Mouse (Mus musculus) G1E (cell line): ENCODE results near the gene Sgms1. TPM values are rescaled to one million over a fixed set of nuclear protein-coding genes. Genes with fewer than 3 reads are reported as not detected.

Source experiments
- ATAC-seq: 2 replicates; pipeline ENCODE4 v1.8.0; 2016; ENCODE audit warnings: mild to moderate bottlenecking; ENCODE audit not compliant: insufficient number of reproducible peaks, poor library complexity, low FRiP score, severe bottlenecking; ENCODE audit errors: extremely low read depth
- DNase-seq: peaks from one replicate; pipeline ENCODE4 v3.0.0; 2012; ENCODE audit warnings: low spot score
- H3K27me3 ChIP-seq: 2 replicates; pipeline ENCODE4 v1.6.1; 2012; ENCODE audit warnings: mild to moderate bottlenecking, low read length, inconsistent platforms; ENCODE audit not compliant: insufficient read depth
- H3K36me3 ChIP-seq: replicated peaks from 2 replicates; pipeline ENCODE3; 2012; ENCODE audit warnings: mild to moderate bottlenecking, inconsistent platforms
- H3K4me1 ChIP-seq: 2 replicates; pipeline ENCODE4 v1.6.1; 2012; ENCODE audit warnings: low read depth, low read length, inconsistent platforms, mixed read lengths; ENCODE audit not compliant: insufficient read depth
- H3K4me3 ChIP-seq: 2 replicates; pipeline ENCODE4 v1.5.1; 2012; ENCODE audit warnings: low read depth, mild to moderate bottlenecking, inconsistent platforms, low read length, moderate library complexity, mixed read lengths
- H3K9me3 ChIP-seq: replicated peaks from 2 replicates; pipeline ENCODE4 v1.6.1; 2012; ENCODE audit warnings: inconsistent platforms
- CTCF ChIP-seq: IDR thresholded peaks from 2 replicates; pipeline ENCODE4 v1.5.1; 2012; ENCODE audit warnings: low read depth, low read length, inconsistent platforms, mixed read lengths
- GATA1 ChIP-seq: IDR thresholded peaks from 2 replicates; pipeline ENCODE4 v1.6.1; 2012; ENCODE audit warnings: borderline replicate concordance, low read length, inconsistent platforms, mixed read lengths
- GATA2 ChIP-seq: IDR thresholded peaks from 2 replicates; pipeline ENCODE4 v1.6.1; 2012; ENCODE audit warnings: low read depth, low read length, inconsistent platforms, borderline replicate concordance
- POLR2AphosphoS5 ChIP-seq: IDR thresholded peaks from 2 replicates; pipeline ENCODE4 v1.6.1; 2012; ENCODE audit warnings: low read depth, low read length, inconsistent platforms; ENCODE audit not compliant: insufficient replicate concordance
- TAL1 ChIP-seq: conservative IDR thresholded peaks from 2 replicates; pipeline ENCODE4 v1.6.1; 2012; ENCODE audit warnings: low read depth, low read length, inconsistent platforms, mixed read lengths
- polyA plus RNA-seq: library from polyadenylated mRNA; stranded (reverse); fragments of >175 nt; gene quantifications from 2 replicates; pipeline ENCODE4 v1.2.3, GENCODE M21; 2012
- total RNA-seq, 2 experiments: library from RNA; stranded (forward) in 1 of 2; stranded (reverse) in 1 of 2; fragments of 200-1000 nt in 1 of 2; fragments of >200 nt in 1 of 2; fragmentation: Nextera tagmentation in 1 of 2; gene quantifications; 2 replicates each; pipeline ENCODE4 v1.2.3; 2014 to 2017

The Sgms1 gene
- total and polyA plus RNA-seq, 3 experiments: 14.5 to 91.0 (median 61.2) TPM

GRCm38 (mm10) chr19:32183005-32183404 lies 206.5 kb downstream of the Sgms1 start:
- TF ChIP-seq POLR2AphosphoS5 (no peak), TAL1 (no peak), CTCF (no peak), GATA2 (no peak), GATA1 (no peak)
- H3K27me3 ChIP-seq: no peaks in the 10 kb centered on the region
- H3K9me3 ChIP-seq: no peaks in the 10 kb centered on the region
- ATAC-seq: no peak
- no peak overlapping the region for H3K4me3 ChIP-seq
- H3K36me3 ChIP-seq: peaks cover 56% of the 10 kb centered on the region
- H3K4me1 ChIP-seq: peaks cover 82% of the 10 kb centered on the region
- DNase-seq: no peak

- peaks cover 55% of the 10 kb centered on the region for H3K36me3 ChIP-seq
- H3K4me1 ChIP-seq: peaks cover 78% of the 10 kb centered on the region
- H3K9me3 ChIP-seq: no peaks in the 10 kb centered on the region
- no peak for DNase-seq
- TF ChIP-seq POLR2AphosphoS5: no peak
- TF ChIP-seq CTCF: no peak
- no peak for TF ChIP-seq GATA2
- TF ChIP-seq GATA1: no peak
- no peak for ATAC-seq
- H3K27me3 ChIP-seq: no peaks in the 10 kb centered on the region
- no peak overlapping the region for H3K4me3 ChIP-seq
Observed at GRCm38 (mm10) chr19:32182471-32182870, 207.0 kb downstream of the Sgms1 start.

GRCm38 (mm10) chr19:32181721-32182394 lies 207.7 kb downstream of the Sgms1 start:
- Histone ChIP-seq H3K9me3 (no peaks in the 10 kb centered on the region), H3K27me3 (no peaks in the 10 kb centered on the region), H3K36me3 (peaks cover 57% of the 10 kb centered on the region), H3K4me1 (peaks cover 76% of the 10 kb centered on the region), H3K4me3 (no peak overlapping the region)
- DNase-seq (no peak), ATAC-seq (no peak)
- TF ChIP-seq GATA1: no peak

DNA sequence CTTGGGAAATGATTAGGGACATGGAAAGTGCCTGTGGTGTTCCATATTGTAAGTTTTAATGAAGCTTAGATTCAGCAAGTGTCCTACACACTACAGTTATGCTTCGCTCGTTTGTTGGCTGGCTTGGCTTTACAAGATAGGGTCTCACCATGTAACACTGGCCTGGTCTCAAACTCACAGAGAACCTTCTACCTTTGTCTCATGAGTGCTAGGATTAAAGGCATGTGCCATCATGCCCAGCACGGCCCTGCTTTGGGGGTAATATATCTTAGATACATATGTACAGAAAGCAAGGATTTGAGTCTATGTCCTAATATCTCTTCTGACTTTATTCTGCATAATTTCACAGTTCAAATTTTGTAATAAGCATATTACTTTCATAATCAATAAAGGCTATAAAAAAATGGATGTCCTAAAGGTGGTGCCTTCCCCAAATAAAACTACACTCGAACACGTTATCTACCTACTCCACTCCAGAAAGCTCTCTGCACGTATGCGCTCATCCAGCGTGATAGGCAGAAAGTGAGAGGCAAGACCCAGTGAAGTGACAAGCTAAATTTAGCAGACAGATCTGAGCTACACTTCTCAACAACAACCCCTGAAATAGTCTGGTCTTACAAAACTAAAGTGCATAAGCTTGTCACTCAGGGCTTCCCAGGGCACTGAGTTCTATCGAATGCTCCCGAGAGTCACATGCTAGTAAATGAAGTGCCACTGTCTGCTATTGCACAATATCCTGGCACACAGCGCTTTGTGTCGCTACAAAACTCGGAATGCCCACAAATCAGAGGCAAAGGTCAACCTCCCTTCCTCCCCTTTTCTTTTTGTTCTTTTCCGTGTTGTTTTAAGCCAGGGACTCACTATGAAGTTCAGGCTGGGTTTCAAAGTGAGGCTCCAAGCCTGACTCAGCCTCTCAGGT lies 208.5 kb downstream of the Sgms1 start:
- peak; percentile 41 for DNase-seq
- H3K9me3 ChIP-seq: no peaks in the 10 kb centered on the region
- peaks cover 58% of the 10 kb centered on the region for H3K36me3 ChIP-seq
- ATAC-seq: peak; percentile 48; the same call in 1 of the 2 replicates
- no peak overlapping the region; the same call in 1 of the 2 replicates for H3K4me3 ChIP-seq
- H3K4me1 ChIP-seq: peaks cover 78% of the 10 kb centered on the region
- no peak for TF ChIP-seq GATA1
- TF ChIP-seq GATA2: no peak
- TF ChIP-seq CTCF: no peak
- no peak for TF ChIP-seq POLR2AphosphoS5
- TF ChIP-seq TAL1: 0 out of 2 replicates have a peak, but pooled peaks have one; percentile 14
- H3K27me3 ChIP-seq: no peaks in the 10 kb centered on the region

GRCm38 (mm10) chr19:32179978-32180413 lies 209.5 kb downstream of the Sgms1 start:
- H3K9me3 ChIP-seq: no peaks in the 10 kb centered on the region
- TF ChIP-seq TAL1: peak; percentile 91
- TF ChIP-seq CTCF: no peak
- no peak for TF ChIP-seq GATA1
- ATAC-seq (peak; percentile 69), DNase-seq (peak; percentile 51)
- H3K36me3 ChIP-seq: peaks cover 61% of the 10 kb centered on the region
- peaks cover 86% of the 10 kb centered on the region for H3K4me1 ChIP-seq
- no peaks in the 10 kb centered on the region for H3K27me3 ChIP-seq
- H3K4me3 ChIP-seq: peak overlapping the region; percentile 46; the same call in 1 of the 2 replicates

DNA sequence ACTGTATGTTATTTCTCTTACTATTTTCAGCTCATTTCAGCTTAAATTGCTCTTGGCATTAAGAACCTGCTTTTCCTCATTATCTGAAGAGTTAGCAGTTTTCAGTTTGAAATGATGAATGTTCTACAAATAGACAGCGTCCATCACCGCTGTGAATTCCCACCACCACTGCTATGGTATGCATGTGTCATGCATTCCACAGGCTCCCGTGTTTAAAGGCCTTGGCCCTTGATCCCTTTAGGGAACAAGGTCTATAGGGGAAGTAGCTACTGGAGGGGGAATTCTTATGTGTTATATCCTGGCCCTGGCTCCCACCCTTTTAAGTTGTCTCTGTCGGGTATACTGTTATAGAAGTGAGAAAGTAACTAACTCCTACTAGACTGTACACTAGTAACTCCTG lies 210.0 kb downstream of the Sgms1 start:
- H3K4me3 ChIP-seq: no peak overlapping the region
- TF ChIP-seq POLR2AphosphoS5 (no peak), TAL1 (no peak), CTCF (no peak), GATA2 (no peak), GATA1 (no peak)
- H3K36me3 ChIP-seq: peaks cover 60% of the 10 kb centered on the region
- peaks cover 88% of the 10 kb centered on the region for H3K4me1 ChIP-seq
- no peak for ATAC-seq
- no peak for DNase-seq
- no peaks in the 10 kb centered on the region for H3K9me3 ChIP-seq
- no peaks in the 10 kb centered on the region for H3K27me3 ChIP-seq
